Mouse (Mus musculus) cortical plate, adult 2 months (tissue): ENCODE measurements around the gene Gm11549.
A peak's percentile ranks its signal among the peaks of the same experiment; 100 is the strongest.

Experiments used
- CTCF ChIP-seq: fragments of 200-500 bp; IDR thresholded peaks from 2 replicates; pipeline ENCODE4 v1.5.1; 2011; ENCODE audit warnings: mild to moderate bottlenecking, control low read depth, low read length; ENCODE audit not compliant: insufficient read depth; ENCODE audit errors: extremely low read depth
- POLR2A ChIP-seq: fragments of 200-500 bp; IDR thresholded peaks from 2 replicates; pipeline ENCODE4 v1.6.1; 2011; ENCODE audit warnings: mild to moderate bottlenecking, low read length, control low read depth; ENCODE audit not compliant: insufficient read depth; ENCODE audit errors: extremely low read depth

DNA sequence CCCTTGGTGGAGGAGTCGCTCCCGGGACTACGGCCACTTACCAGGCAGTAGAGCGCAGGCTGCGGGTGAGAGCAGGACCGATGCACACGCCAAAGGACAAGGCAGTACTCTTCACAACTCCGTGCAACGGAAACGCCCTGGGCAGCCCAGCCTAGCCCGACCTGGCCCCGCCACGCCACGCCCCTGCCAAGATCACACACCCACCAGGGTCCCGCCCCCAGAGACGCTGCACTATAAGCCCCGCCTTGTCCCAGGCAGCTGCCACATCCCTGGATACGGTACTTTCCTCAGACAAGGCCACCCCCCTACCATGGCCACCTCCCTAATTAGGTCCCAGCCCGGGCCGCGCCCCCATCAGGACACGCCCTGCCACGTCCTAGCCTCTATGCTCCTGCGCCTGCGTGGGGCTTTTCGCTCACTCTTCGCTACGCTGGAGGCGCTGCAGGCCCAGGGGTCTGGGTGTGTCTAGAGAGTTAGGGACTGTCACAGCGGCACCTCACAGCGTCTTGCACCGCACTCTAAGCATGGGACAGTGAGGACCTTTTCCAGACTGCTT lies 46.0 kb downstream of the Gm11549 start, which contains the start of the genes Anxa5 and 1810062G17Rik:
- TF ChIP-seq CTCF (peak; percentile 29; the same call in 1 of the 2 replicates), POLR2A (peak; percentile 79; the same call in 1 of the 2 replicates)
